Mouse (Mus musculus) heart, postnatal 0 days (tissue): ENCODE measurements around the gene Exoc8. TPM values are rescaled to one million over a fixed set of nuclear protein-coding genes. Genes with fewer than 3 reads are reported as not detected.

Experiments used
- ATAC-seq: fragments of 200-750 bp; cut with Nextera tagmentation; 2 replicates; pipeline ENCODE4 v1.8.0; 2017; ENCODE audit warnings: low read depth, moderate number of reproducible peaks, moderate library complexity; ENCODE audit not compliant: insufficient read depth
- DNase-seq: peaks from one replicate; pipeline ENCODE4 v3.0.0-alpha.2; 2016; ENCODE audit warnings: low spot score
- H3K27ac ChIP-seq: fragments of 300-500 bp; sonication (generic); 2 replicates; pipeline ENCODE4 v1.5.1; 2014; ENCODE audit warnings: low read depth, mild to moderate bottlenecking
- H3K27me3 ChIP-seq: fragments of 300-500 bp; sonication (generic); 2 replicates; pipeline ENCODE4 v1.6.1; 2014; ENCODE audit warnings: low read length, mixed read lengths; ENCODE audit not compliant: control insufficient read depth, insufficient read depth
- H3K36me3 ChIP-seq: fragments of 300-500 bp; sonication (generic); replicated peaks from 2 replicates; pipeline ENCODE4 v1.6.1; 2014; ENCODE audit warnings: low read length, mixed read lengths; ENCODE audit not compliant: control insufficient read depth, insufficient read depth
- H3K4me1 ChIP-seq: fragments of 300-500 bp; sonication (generic); 2 replicates; pipeline ENCODE4 v1.6.1; 2014; ENCODE audit warnings: antibody characterized with exemption; ENCODE audit not compliant: control insufficient read depth, insufficient read depth
- H3K4me2 ChIP-seq: fragments of 300-500 bp; sonication (generic); 2 replicates; pipeline ENCODE4 v1.6.1; 2014; ENCODE audit warnings: low read depth, mild to moderate bottlenecking, low read length, moderate library complexity
- H3K4me3 ChIP-seq: fragments of 300-500 bp; sonication (generic); 2 replicates; pipeline ENCODE4 v1.5.1; 2014; ENCODE audit warnings: low read depth, low read length
- H3K9ac ChIP-seq: fragments of 300-500 bp; sonication (generic); replicated peaks from 2 replicates; pipeline ENCODE4 v1.6.1; 2014; ENCODE audit warnings: low read depth, low read length, mixed read lengths
- H3K9me3 ChIP-seq: fragments of 300-500 bp; sonication (generic); replicated peaks from 2 replicates; pipeline ENCODE4 v1.6.1; 2016; ENCODE audit warnings: low read length; ENCODE audit not compliant: control insufficient read depth
- CTCF ChIP-seq: IDR thresholded peaks from 2 replicates; pipeline ENCODE4 v1.5.1; 2016; ENCODE audit warnings: antibody characterized with exemption, control low read depth, low read depth
- EP300 ChIP-seq: IDR thresholded peaks from 2 replicates; pipeline ENCODE4 v1.6.1; 2016; ENCODE audit warnings: antibody characterized with exemption, low read depth
- WGBS: fragments of 180-500 bp; shearing (Covaris S2); extraction: QIAGEN DNeasy Blood & Tissue Kit; methylation state at CpG from one replicate; pipeline ENCODE4 v1.1.7; 2014; 5-methylcytosine and 5-hydroxymethylcytosine counted together
- polyA plus RNA-seq: library from polyadenylated mRNA; unstranded; fragments of >200 nt; fragmentation: Nextera tagmentation; extraction: Ambion mirVana; gene quantifications from 2 replicates; pipeline ENCODE4 v1.2.1, GENCODE M21; 2015
- total RNA-seq: library from RNA; depleted of rRNA; stranded (reverse); fragments of >200 nt; gene quantifications from 2 replicates; pipeline ENCODE4 v1.2.3, GENCODE M21; 2014; ENCODE audit warnings: low replicate concordance; rRNA removed

Gene Exoc8
- total and polyA plus RNA-seq, 2 experiments from 2014 or later = 5.3 to 16.9 TPM

- ATAC-seq (no peak), DNase-seq (no peak)
- Histone ChIP-seq H3K4me2 (no peak overlapping the region), H3K9me3 (no peaks in the 10 kb centered on the region), H3K4me1 (no peaks in the 10 kb centered on the region), H3K9ac (no peak overlapping the region), H3K4me3 (no peak overlapping the region), H3K27me3 (no peaks in the 10 kb centered on the region), H3K27ac (no peak overlapping the region), H3K36me3 (peaks cover 21% of the 10 kb centered on the region)
- TF ChIP-seq EP300 (no peak), CTCF (no peak)
- 64% methylated on average over 3 of the region's 3 CpGs for WGBS
These were observed 52.4 kb downstream of the Exoc8 start for GRCm38 (mm10) chr8:124845131-124845530.

Other genes starting within 250 kb of the Exoc8 start
- 144 and 164 TPM in 2 replicates for gene 2310022B05Rik, start 234.3 kb downstream of the Exoc8 start, total RNA-seq
- 29.8 and 30.7 TPM in 2 replicates for gene 2310022B05Rik, start 234.3 kb downstream of the Exoc8 start, polyA plus RNA-seq
- 15.3 and 18.7 TPM in 2 replicates for gene Ttc13, start 175.7 kb downstream of the Exoc8 start, total RNA-seq
- 13.7 and 15.7 TPM in 2 replicates for gene Ttc13, start 175.7 kb downstream of the Exoc8 start, polyA plus RNA-seq
- gene Arv1, start 175.6 kb downstream of the Exoc8 start, total RNA-seq = 10.5 and 10.7 TPM in 2 replicates
- gene Arv1, start 175.6 kb downstream of the Exoc8 start, polyA plus RNA-seq = 8.9 and 11.0 TPM in 2 replicates
- not detected in 2 replicates for gene Fam89a, start 145.9 kb downstream of the Exoc8 start, total RNA-seq
- gene Fam89a, start 145.9 kb downstream of the Exoc8 start, polyA plus RNA-seq = 0.89 and 1.1 TPM in 2 replicates
- 0.04 and 0.08 TPM in 2 replicates for gene Trim67, start 104.6 kb downstream of the Exoc8 start, total RNA-seq
- gene Trim67, start 104.6 kb downstream of the Exoc8 start, polyA plus RNA-seq = 0.07 and 0.08 TPM in 2 replicates
- gene Gnpat, start 34.7 kb downstream of the Exoc8 start, total RNA-seq = 77.2 and 117 TPM in 2 replicates
- 114 and 115 TPM in 2 replicates for gene Gnpat, start 34.7 kb downstream of the Exoc8 start, polyA plus RNA-seq
- gene 2810004N23Rik, start 34.6 kb downstream of the Exoc8 start, total RNA-seq = 45.9 and 49.9 TPM in 2 replicates
- gene 2810004N23Rik, start 34.6 kb downstream of the Exoc8 start, polyA plus RNA-seq = 49.6 and 50.2 TPM in 2 replicates
- gene Sprtn, start 181 bp upstream of the Exoc8 start, total RNA-seq = 9.6 and 14.5 TPM in 2 replicates
- 5.1 and 6.7 TPM in 2 replicates for gene Sprtn, start 181 bp upstream of the Exoc8 start, polyA plus RNA-seq
- 60.9 and 79.6 TPM in 2 replicates for gene Egln1, start 51.6 kb upstream of the Exoc8 start, total RNA-seq
- 16.5 and 17.7 TPM in 2 replicates for gene Egln1, start 51.6 kb upstream of the Exoc8 start, polyA plus RNA-seq
- gene Tsnax, start 115.3 kb upstream of the Exoc8 start, total RNA-seq = 35.7 and 48.3 TPM in 2 replicates
- 71.5 and 76.6 TPM in 2 replicates for gene Tsnax, start 115.3 kb upstream of the Exoc8 start, polyA plus RNA-seq
- 4.0 and 5.2 TPM in 2 replicates for gene Disc1, start 156.5 kb upstream of the Exoc8 start, total RNA-seq
- 1.2 and 1.3 TPM in 2 replicates for gene Disc1, start 156.5 kb upstream of the Exoc8 start, polyA plus RNA-seq